Mouse (Mus musculus): ENCODE results near the gene Cep295. TPM values are rescaled to one million over a fixed set of nuclear protein-coding genes. Genes with fewer than 3 reads are reported as not detected.
"Not testable (repeated sequence)": the region's sequence is repeated elsewhere in the genome, so short reads cannot be mapped to it uniquely, and the experiment has no call there.

Cep295 gene
- polyA plus RNA-seq, 1 experiment from 2014 or later, result 11.6 TPM

DNA sequence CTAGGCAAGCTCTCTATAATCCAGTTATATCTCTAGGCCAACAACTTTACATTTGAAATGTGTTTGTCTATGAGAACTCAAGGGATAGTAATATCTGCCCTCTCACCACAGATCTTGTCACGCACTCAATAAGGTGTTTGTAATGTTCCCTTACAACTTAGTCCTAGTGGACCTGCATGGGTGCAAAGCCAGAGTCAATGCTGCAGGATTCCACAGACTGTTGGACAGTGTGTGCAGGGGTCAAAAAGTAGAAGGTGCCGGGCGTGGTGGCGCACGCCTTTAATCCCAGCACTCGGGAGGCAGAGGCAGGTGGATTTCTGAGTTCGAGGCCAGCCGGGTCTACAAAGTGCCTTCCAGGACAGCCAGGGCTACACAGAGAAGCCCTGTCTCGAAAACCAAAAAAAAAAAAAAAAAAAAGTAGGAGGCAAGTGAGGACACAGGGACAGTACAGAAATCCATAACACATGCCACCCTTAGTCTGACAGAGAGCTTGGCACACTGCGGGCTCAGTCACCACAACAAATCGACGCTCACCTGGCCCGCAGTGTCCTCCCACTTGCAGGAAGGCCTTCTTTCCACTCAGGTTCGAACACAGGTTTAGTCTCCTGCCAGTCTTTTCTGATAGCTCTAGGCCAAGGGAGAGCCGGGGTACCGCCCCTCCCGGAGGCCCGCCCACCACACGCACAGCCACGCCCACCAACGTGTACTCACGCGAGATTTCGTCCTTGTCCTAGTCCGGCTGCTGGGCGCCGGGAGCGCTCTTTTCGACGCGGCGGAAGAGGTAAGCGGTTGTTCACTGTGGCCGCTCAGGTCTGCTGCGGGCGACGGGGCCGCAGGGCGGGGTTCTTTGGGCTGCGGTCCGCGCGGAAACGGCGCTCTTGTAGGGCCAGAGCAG, 51.8 kb downstream of the Cep295 start, which contains the start of gene Taf1d:
Gene Taf1d, plus strand, starts transcription at position 712 of the 895 bp plus-strand sequence.
- Histone ChIP-seq H3K9me3 (replicated peaks) (no peaks in the 10 kb centered on the region), H3K4me1 (peaks cover 44% of the 10 kb centered on the region), H3K27me3 (replicated peaks) (no peaks in the 10 kb centered on the region), H3K9ac (replicated peaks) (peak within 1 kb of the TSS; percentile 96), H3K36me3 (peaks cover 25% of the 10 kb centered on the region), H3K4me3 (replicated peaks) (peak within 1 kb of the TSS; percentile 98), H3K27ac (replicated peaks) (peak within 1 kb of the TSS; percentile 93), H3K4me2 (peak within 1 kb of the TSS; percentile 79)
- WGBS, result 13% methylated on average over 45 of the region's 45 CpGs
- ATAC-seq (ENCODE audit: low FRiP score), result peak; percentile 99

DNA sequence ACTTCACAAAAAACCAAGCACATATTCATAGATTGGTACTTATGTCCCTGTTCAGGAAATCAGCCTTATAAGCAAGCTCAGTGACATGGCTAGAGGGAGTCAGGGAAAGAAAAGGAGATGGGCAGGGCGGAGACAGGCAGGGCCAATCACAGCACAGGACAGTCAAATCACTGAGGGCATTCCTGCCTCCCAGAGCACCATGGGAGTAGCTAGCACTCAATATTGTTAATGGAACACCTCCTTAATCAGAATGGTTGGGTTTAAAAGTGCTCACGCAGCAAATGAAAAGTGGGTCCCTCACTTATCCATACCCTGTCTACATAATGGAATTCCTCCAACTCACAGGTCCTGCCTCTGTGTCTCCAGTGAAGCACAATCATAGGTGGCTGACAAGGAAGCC, 54.7 kb downstream of the Cep295 start:
- H3K36me3 ChIP-seq, result no peaks in the 10 kb centered on the region
- WGBS, result 76% methylated on average over 2 of the region's 2 CpGs
- ATAC-seq (ENCODE audit: low FRiP score), result no peak
- no peak overlapping the region for H3K9ac ChIP-seq (replicated peaks)
- no peaks in the 10 kb centered on the region for H3K27me3 ChIP-seq (replicated peaks)
- H3K4me3 ChIP-seq (replicated peaks), result no peak overlapping the region
- H3K27ac ChIP-seq (replicated peaks), result no peak overlapping the region
- H3K4me2 ChIP-seq, result no peak overlapping the region
- no peaks in the 10 kb centered on the region for H3K9me3 ChIP-seq (replicated peaks)
- H3K4me1 ChIP-seq, result peaks cover 23% of the 10 kb centered on the region

DNA sequence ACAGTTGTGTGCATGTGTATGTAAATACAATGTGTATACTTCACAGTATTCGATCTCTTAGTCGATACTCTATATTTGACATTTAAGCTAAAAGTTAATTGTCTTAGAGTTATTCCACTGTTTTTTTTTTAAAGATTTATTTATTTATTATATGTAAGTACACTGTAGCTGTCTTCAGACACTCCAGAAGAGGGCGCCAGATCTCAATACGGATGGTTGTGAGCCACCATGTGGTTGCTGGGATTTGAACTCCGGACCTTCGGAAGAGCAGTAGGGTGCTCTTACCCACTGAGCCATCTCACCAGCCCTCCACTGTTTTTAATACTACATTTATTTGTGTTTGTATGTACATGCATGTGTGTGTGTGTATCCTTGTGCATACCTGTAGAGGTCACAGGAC, 55.6 kb downstream of the Cep295 start:
- 84% methylated on average over 6 of the region's 6 CpGs for WGBS
- not testable (repeated sequence) for H3K9me3 ChIP-seq (replicated peaks); H3K4me2 ChIP-seq; H3K27me3 ChIP-seq (replicated peaks); ATAC-seq (ENCODE audit: low FRiP score); H3K27ac ChIP-seq (replicated peaks); H3K4me3 ChIP-seq (replicated peaks); H3K36me3 ChIP-seq; H3K9ac ChIP-seq (replicated peaks)
- H3K4me1 ChIP-seq, result peaks cover 14% of the 10 kb centered on the region

DNA sequence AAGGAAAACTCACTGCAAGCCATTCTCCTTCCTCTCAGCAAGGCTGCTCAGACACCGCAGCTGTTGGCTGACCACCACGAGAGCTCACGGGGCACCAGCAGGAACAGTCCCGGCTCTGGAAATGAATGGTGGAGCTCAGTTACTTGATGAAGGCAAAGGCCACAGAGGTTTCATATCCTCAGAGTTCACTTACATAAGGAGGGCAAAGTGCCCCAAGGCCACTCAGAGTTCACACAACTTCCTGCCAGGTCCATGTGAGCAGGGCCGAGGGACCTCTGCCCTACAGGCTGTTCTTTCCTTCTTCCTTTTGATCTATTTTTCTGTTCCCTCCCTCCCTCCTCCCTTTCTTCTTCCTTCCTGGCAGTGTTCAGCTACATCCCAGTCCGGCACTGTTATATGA, 56.2 kb downstream of the Cep295 start:
- Histone ChIP-seq H3K9ac (replicated peaks) (no peak overlapping the region), H3K4me3 (replicated peaks) (no peak overlapping the region), H3K27me3 (replicated peaks) (no peaks in the 10 kb centered on the region), H3K4me2 (no peak overlapping the region), H3K27ac (replicated peaks) (no peak overlapping the region; the same call in 1 of the 2 replicates), H3K4me1 (peaks cover 10% of the 10 kb centered on the region), H3K36me3 (peaks cover 9% of the 10 kb centered on the region; the same call in 1 of the 2 replicates), H3K9me3 (replicated peaks) (no peaks in the 10 kb centered on the region)
- ATAC-seq (ENCODE audit: low FRiP score), result no peak
- WGBS, result 65% methylated on average over 6 of the region's 6 CpGs

DNA sequence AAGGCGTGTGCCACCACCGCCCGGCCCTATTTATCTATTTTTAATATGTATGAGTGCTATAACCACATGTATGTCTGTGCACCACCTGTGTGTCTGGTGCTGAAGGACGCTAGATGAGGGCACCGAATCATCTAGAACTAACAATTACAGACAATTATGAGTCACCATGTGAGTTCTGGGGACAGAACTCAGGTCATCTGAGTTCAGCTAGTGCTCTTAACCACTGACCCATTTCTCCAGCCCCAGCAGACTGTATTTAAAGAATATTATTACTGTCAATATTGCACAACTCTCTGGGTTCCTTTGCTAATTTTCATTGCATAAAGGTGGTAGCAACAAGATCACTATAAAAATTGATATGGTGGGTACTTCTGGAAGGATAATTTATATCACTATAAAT, 57.5 kb downstream of the Cep295 start:
- Histone ChIP-seq H3K36me3 (peaks cover 15% of the 10 kb centered on the region), H3K9ac (replicated peaks) (no peak overlapping the region), H3K4me1 (0 out of 2 replicates have a peak, but pooled peaks cover 5% of the 10 kb centered on the region), H3K27me3 (replicated peaks) (no peaks in the 10 kb centered on the region), H3K9me3 (replicated peaks) (no peaks in the 10 kb centered on the region), H3K4me3 (replicated peaks) (no peak overlapping the region), H3K4me2 (no peak overlapping the region), H3K27ac (replicated peaks) (no peak overlapping the region)
- no peak for ATAC-seq (ENCODE audit: low FRiP score)
- WGBS, result 92% methylated on average over 5 of the region's 5 CpGs

DNA sequence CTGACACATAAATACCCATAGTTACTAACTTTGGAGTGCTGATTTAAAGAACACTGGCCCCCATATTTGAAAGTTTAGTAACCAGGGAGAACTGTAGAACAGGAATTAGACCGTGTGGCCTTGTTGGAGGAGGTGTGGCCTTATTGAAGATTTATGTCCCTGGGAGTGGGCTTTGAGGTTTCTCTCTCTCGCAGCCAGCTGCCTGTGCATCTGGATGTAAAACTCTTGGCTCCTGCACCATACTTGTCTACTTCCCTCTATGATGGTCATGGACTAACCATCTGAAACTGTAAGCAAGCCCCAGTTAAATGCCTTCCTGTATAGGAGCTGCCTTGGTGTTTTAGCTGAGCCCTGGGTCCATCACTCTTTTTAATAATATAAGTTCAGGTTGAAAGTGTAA, 59.1 kb downstream of the Cep295 start:
- H3K9ac ChIP-seq (replicated peaks), result no peak overlapping the region
- H3K4me1 ChIP-seq, result no peaks in the 10 kb centered on the region
- H3K9me3 ChIP-seq (replicated peaks), result no peaks in the 10 kb centered on the region
- H3K4me3 ChIP-seq (replicated peaks), result no peak overlapping the region
- 25% methylated on average over 2 of the region's 2 CpGs for WGBS
- no peak overlapping the region for H3K27ac ChIP-seq (replicated peaks)
- H3K4me2 ChIP-seq, result no peak overlapping the region
- peaks cover 22% of the 10 kb centered on the region for H3K36me3 ChIP-seq
- no peaks in the 10 kb centered on the region for H3K27me3 ChIP-seq (replicated peaks)
- ATAC-seq (ENCODE audit: low FRiP score), result no peak

DNA sequence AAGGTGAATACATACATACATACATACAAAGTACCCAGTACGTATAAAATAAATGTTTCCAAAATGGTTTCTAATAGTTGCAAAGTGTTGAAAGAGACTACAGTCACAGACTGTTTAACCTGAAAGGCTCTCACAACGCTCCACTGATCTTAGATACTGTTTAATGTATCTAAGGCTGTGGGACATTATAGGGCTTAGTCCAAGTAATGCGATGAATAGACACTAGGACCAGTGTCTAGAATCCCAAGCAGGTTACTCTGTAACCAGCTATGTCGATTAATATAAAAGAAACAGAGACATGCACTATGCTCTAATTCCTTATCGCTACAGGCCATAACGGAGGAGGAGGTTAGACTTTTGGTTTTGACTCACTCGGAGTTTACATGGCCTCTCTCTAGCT, 60.5 kb downstream of the Cep295 start:
- H3K9me3 ChIP-seq (replicated peaks), result no peaks in the 10 kb centered on the region
- WGBS, result 92% methylated on average over 7 of the region's 7 CpGs
- H3K9ac ChIP-seq (replicated peaks), result no peak overlapping the region
- no peak overlapping the region for H3K4me2 ChIP-seq
- no peak overlapping the region for H3K27ac ChIP-seq (replicated peaks)
- H3K4me1 ChIP-seq, result no peaks in the 10 kb centered on the region
- peaks cover 34% of the 10 kb centered on the region for H3K36me3 ChIP-seq
- ATAC-seq (ENCODE audit: low FRiP score), result no peak
- no peak overlapping the region for H3K4me3 ChIP-seq (replicated peaks)
- H3K27me3 ChIP-seq (replicated peaks), result no peaks in the 10 kb centered on the region

DNA sequence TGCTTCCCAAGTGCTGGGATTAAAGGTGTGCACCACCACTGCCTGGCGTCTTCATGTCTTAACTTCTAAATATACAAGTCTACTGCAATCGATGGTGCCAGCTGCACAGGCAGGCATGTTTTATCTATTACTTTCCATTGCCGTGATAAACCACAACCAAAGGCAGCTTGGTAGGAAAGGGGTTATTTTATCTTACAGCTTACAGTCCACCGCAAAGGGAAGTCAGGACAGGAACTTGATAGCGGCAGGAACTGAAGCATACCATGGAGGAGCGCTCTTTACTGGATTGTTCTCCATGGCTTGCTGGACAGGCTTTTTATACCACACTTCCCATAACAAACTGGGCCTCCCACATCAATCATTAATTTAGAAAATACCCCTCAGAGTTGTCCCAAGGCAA, 68.3 kb downstream of the Cep295 start:
- H3K4me1 ChIP-seq, result no peaks in the 10 kb centered on the region
- ATAC-seq (ENCODE audit: low FRiP score), result no peak
- WGBS, result 93% methylated on average over 6 of the region's 6 CpGs
- no peaks in the 10 kb centered on the region for H3K9me3 ChIP-seq (replicated peaks)
- H3K4me2 ChIP-seq, result no peak overlapping the region
- H3K27me3 ChIP-seq (replicated peaks), result no peaks in the 10 kb centered on the region
- H3K9ac ChIP-seq (replicated peaks), result no peak overlapping the region
- H3K36me3 ChIP-seq, result peaks cover 44% of the 10 kb centered on the region; the same call in 1 of the 2 replicates
- H3K27ac ChIP-seq (replicated peaks), result no peak overlapping the region
- H3K4me3 ChIP-seq (replicated peaks), result no peak overlapping the region

DNA sequence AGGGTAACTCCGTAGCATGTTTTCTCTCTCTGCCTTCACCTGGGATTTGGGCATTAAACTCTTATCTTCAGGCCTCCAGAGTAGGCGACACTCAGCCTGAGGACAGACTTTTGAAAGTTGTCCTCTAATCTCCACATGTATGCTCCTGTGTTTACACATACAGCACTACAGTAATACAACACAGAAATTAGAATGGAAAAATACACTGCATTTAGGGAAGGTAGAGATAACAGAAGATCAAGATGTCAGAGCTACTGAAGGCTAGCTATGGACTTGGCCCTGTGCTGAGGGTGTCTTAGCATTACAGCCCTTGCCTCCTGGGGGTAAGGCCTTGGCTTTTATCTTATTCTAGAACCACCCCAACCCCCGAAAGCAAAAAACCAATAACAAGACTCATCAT, 69.2 kb downstream of the Cep295 start:
- Histone ChIP-seq H3K4me1 (no peaks in the 10 kb centered on the region), H3K4me2 (no peak overlapping the region), H3K27me3 (replicated peaks) (no peaks in the 10 kb centered on the region), H3K4me3 (replicated peaks) (no peak overlapping the region), H3K36me3 (peaks cover 45% of the 10 kb centered on the region), H3K9ac (replicated peaks) (no peak overlapping the region), H3K27ac (replicated peaks) (no peak overlapping the region), H3K9me3 (replicated peaks) (no peaks in the 10 kb centered on the region)
- 88% methylated on average over 3 of the region's 3 CpGs for WGBS
- ATAC-seq (ENCODE audit: low FRiP score), result no peak

DNA sequence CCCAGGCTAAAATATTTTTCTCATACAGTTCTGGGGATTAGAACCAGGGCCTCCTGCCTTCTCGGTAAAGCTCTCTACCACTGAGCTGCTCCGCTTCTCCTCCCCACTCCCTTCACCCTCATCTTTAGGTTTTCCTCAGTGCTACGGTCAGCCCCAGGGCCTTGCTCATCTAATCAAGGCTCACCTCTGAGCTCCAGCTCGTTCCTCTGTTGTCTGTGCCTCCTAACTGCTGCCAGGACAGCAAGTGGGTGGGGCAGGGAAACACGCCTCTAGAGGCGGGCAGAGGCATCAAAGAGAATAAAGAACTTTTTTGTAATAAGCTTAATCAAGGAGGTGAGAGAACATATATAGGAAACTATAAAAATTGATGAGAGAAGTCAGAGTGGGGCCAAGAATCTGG, 69.7 kb downstream of the Cep295 start:
- WGBS, result 52% methylated on average over 6 of the region's 6 CpGs
- Histone ChIP-seq H3K36me3 (peaks cover 40% of the 10 kb centered on the region), H3K4me3 (replicated peaks) (no peak overlapping the region), H3K27me3 (replicated peaks) (no peaks in the 10 kb centered on the region), H3K4me1 (no peaks in the 10 kb centered on the region), H3K9ac (replicated peaks) (no peak overlapping the region), H3K4me2 (no peak overlapping the region), H3K9me3 (replicated peaks) (no peaks in the 10 kb centered on the region), H3K27ac (replicated peaks) (no peak overlapping the region)
- ATAC-seq (ENCODE audit: low FRiP score), result no peak

DNA sequence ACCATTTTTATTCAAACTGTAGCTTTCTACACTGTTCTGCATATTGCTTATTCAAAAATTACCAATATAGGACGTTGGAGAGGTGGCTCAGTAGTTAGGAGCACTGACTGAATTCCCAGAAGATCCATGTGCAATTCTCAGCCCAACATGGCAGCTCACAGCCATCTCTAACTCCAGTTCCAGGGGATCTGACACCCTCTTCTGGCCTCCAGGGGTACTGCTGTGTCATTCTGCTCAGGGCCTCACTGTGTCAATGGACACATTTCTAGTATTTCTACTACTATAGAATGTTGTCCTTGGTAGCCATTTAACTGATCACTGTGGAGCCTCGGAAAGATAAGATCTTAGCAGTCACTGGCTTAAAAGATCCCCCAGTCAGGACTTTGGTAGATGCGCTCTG, 72.1 kb downstream of the Cep295 start:
- no peak overlapping the region for H3K9ac ChIP-seq (replicated peaks)
- WGBS, result 80% methylated on average over 3 of the region's 3 CpGs

DNA sequence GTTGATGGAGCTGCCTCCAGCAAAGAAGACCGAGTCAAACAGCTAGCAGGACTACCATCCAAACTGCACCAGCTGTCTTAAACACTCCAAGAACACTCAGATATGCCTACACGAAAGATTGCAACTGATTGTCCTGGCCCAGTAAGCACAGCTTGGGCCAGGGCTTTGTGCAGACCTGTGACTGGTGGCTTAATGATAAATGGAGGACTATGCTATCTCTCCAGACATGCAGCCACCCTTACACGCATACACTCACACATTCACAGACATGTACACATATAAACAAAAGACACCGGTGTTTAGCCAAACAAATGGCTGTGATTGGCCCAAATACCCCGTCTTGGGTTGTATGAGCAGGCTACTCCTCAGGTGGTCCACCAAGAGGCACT, 77.1 kb downstream of the Cep295 start:
- peak; percentile 8; the same call in 1 of the 2 replicates for ATAC-seq (ENCODE audit: low FRiP score)
- WGBS, result 46% methylated on average over 5 of the region's 5 CpGs
- H3K4me2 ChIP-seq, result peak overlapping the region; percentile 63

More for the DNA sequence above, 72.1 kb downstream of the Cep295 start:
- no peak overlapping the region for H3K27ac ChIP-seq (replicated peaks)
- H3K36me3 ChIP-seq, result peaks cover 29% of the 10 kb centered on the region
- no peaks in the 10 kb centered on the region for H3K27me3 ChIP-seq (replicated peaks)
- no peak overlapping the region for H3K4me2 ChIP-seq
- peaks cover 10% of the 10 kb centered on the region for H3K4me1 ChIP-seq
- no peak overlapping the region for H3K4me3 ChIP-seq (replicated peaks)
- no peak for ATAC-seq (ENCODE audit: low FRiP score)
- H3K9me3 ChIP-seq (replicated peaks), result no peaks in the 10 kb centered on the region

More for the DNA sequence above, 77.1 kb downstream of the Cep295 start:
- Histone ChIP-seq H3K27me3 (replicated peaks) (no peaks in the 10 kb centered on the region), H3K27ac (replicated peaks) (peak overlapping the region; percentile 60), H3K36me3 (peaks cover 27% of the 10 kb centered on the region), H3K9me3 (replicated peaks) (no peaks in the 10 kb centered on the region), H3K4me3 (replicated peaks) (peak overlapping the region; percentile 99), H3K9ac (replicated peaks) (peak overlapping the region; percentile 44), H3K4me1 (peaks cover 30% of the 10 kb centered on the region)
